In the genomic region with DNA sequence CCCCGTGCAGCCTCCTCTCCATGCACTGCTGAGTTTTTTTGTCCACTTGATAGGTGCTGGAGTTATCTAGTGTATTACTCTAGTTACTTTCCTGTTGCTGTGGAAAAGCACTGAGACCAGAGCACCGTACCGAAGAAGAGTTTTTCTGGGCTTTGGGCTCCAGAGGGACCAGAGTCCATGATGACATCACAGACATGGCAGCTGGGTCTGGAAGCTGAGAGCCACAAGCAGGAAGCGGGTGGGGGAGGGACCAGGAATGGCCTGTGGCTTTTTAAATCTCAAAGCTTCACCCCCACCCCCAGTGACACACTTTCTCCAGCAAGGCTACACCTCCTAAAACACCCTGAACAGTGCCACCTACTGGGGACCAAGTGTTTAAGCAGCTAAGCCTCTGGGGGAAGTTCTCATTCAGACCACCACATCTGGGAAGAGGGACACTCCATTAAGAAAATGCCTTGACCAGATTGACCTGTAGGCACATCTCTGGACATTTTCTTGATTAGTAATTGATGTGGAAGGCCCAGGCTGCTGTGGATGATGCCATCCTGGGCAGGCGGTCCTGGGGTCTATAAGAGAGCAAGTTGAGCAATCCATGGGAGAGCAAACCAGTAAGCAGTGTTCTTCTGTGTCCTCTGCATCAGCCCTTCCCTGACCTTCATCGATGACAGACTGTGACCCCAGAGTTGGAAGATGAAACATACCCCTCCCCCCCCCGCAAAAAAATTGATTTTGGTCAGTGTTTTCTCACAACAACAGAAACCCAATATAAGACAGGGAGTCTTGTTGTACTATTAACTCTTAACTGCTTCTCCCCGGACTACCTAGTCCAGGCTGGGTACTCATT, we compare ENCODE assay signal across 22 mouse cellular contexts. TPM values are rescaled to one million over a fixed set of nuclear protein-coding genes. Genes with fewer than 3 reads are reported as not detected.
DNase-seq lines count a peak whose midpoint lies in the region; ATAC-seq and TF ChIP-seq lines count a peak whose summit lies in the region.
"Had no signal": no experiment of that assay in that cellular context is flagged by ENCODE, and none has a peak within 500 bp of the region (broad histone marks: within the 10 kb centered on the region; RNA-seq: fewer than 3 reads in every experiment).

No protein-coding gene starts in this region.

- H3K27ac ChIP-seq in gastrocnemius, adult 2 months = no peak overlapping the region
- no peak overlapping the region for H3K27ac ChIP-seq in layer of hippocampus, adult 2 months
- H3K27ac ChIP-seq: embryonic facial prominence, embryonic 10.5 days; heart, embryonic 10.5 days; hindbrain, embryonic 15.5 days; kidney, postnatal 0 days; limb, embryonic 12.5 days; liver, embryonic 14.5 days; lung, embryonic 15.5 days had no signal

- DNase-seq in gastrocnemius, adult 2 months = no peak
- no peak for DNase-seq in gastrocnemius, postnatal 4 days (ENCODE audit: low spot score in 2 of 2)
- no peak for DNase-seq in layer of hippocampus, adult 2 months (ENCODE audit: low spot score in 2 of 2)
- DNase-seq in layer of hippocampus, adult 18-20 months (ENCODE audit: low spot score in 2 of 2) = no peak
- DNase-seq in 3T3-L1 (ENCODE audit: low read depth, low spot score) = peak; percentile 20
- DNase-seq in R1 (ENCODE audit: low read depth, low spot score) = peak; percentile 76
- DNase-seq in layer of hippocampus, postnatal 36 days = no peak
- DNase-seq: adrenal gland, postnatal 36 days; cerebellum, adult 9-10 months; gastrocnemius, postnatal 36 days; heart, postnatal 4 days; right cerebral cortex, postnatal 14 days; thymus, adult 2 months had no signal

- TF ChIP-seq CTCF in gastrocnemius, adult 2 months (IDR thresholded peaks at IDR 0.05) = peak; percentile 19; the same call in 1 of the 2 replicates
- TF ChIP-seq CTCF in layer of hippocampus, adult 2 months (conservative IDR thresholded peaks at IDR 0.05) = peak; percentile 38

- no peak for ATAC-seq in erythroid progenitor cell, adult 5-6 weeks (replicated peaks; ENCODE audit: low FRiP score, poor library complexity, severe bottlenecking)
- ATAC-seq: intestine, embryonic 16.5 days had no signal

- no peak overlapping the region for H3K4me3 ChIP-seq in gastrocnemius, adult 2 months
- H3K4me3 ChIP-seq in layer of hippocampus, adult 2 months = no peak overlapping the region
- H3K4me3 ChIP-seq: embryonic facial prominence, embryonic 10.5 days; heart, embryonic 10.5 days; hindbrain, embryonic 15.5 days; limb, embryonic 12.5 days; lung, embryonic 15.5 days had no signal

- intact Hi-C loops in gastrocnemius, adult 2 months (cut with DNase I) = no loop called here

RNA-seq across cellular contexts. Expression of a gene that starts 17.9 kb away (rescaled TPM):
- 10 to 100 TPM; 16.5 to 17.7 TPM for total RNA-seq in gastrocnemius, adult 2 months (2021)
- 10 to 100 TPM; 37.8 to 42.7 TPM for total RNA-seq in gastrocnemius, postnatal 4 days (2021)
- 10 to 100 TPM; 27.0 to 30.3 TPM for total RNA-seq in layer of hippocampus, adult 2 months (2021)
- total RNA-seq in layer of hippocampus, adult 18-20 months (2021) = 10 to 100 TPM; 23.7 to 24.5 TPM
- total RNA-seq in layer of hippocampus, postnatal 36 days (2021) = 10 to 100 TPM; 30.6 to 35.6 TPM
- total RNA-seq in erythroid progenitor cell, adult 5-6 weeks (2015; ENCODE audit: low replicate concordance) = 6.1 and 7.1 TPM in 2 replicates
- 4.7 and 7.6 TPM in 2 replicates for total RNA-seq in erythroid progenitor cell, adult 5-6 weeks (2017; ENCODE audit: low replicate concordance)

Comparison
In these comparisons a context has a peak if more than half of its experiments do, and no peak if none do; other contexts are left out.
1. DNase-seq: peak in 3T3-L1 (single experiment) and R1 (single experiment); none in gastrocnemius, adult 2 months (single experiment), gastrocnemius, postnatal 4 days (0 of 2), layer of hippocampus, adult 2 months (0 of 2), layer of hippocampus, adult 18-20 months (0 of 2) and layer of hippocampus, postnatal 36 days (0 of 2).